Mouse (Mus musculus) embryonic facial prominence, embryonic 13.5 days (tissue): ENCODE data around the gene Fancg. TPM values are rescaled to one million over a fixed set of nuclear protein-coding genes. Genes with fewer than 3 reads are reported as not detected.

Experiments used
- ATAC-seq: fragments of 200-750 bp; cut with Nextera tagmentation; 2 replicates; pipeline ENCODE4 v1.8.0; 2017; ENCODE audit warnings: low read depth; ENCODE audit not compliant: insufficient number of reproducible peaks, insufficient read depth, low FRiP score, low TSS enrichment
- H3K27ac ChIP-seq: fragments of 300-500 bp; sonication (generic); 2 replicates; pipeline ENCODE4 v1.5.1; 2015; ENCODE audit warnings: moderate library complexity, mild to moderate bottlenecking, inconsistent platforms
- H3K27me3 ChIP-seq: fragments of 300-500 bp; sonication (generic); 2 replicates; pipeline ENCODE4 v1.6.1; 2015; ENCODE audit warnings: mild to moderate bottlenecking, inconsistent platforms
- H3K36me3 ChIP-seq: fragments of 300-500 bp; sonication (generic); 2 replicates; pipeline ENCODE4 v1.6.1; 2015; ENCODE audit warnings: mild to moderate bottlenecking, inconsistent platforms
- H3K4me1 ChIP-seq: fragments of 300-500 bp; sonication (generic); 2 replicates; pipeline ENCODE4 v1.6.1; 2015; ENCODE audit warnings: inconsistent platforms
- H3K4me2 ChIP-seq: fragments of 300-500 bp; sonication (generic); 2 replicates; pipeline ENCODE4 v1.6.1; 2015; ENCODE audit warnings: moderate library complexity, mild to moderate bottlenecking, inconsistent platforms
- H3K4me3 ChIP-seq: fragments of 300-500 bp; sonication (generic); 2 replicates; pipeline ENCODE4 v1.5.1; 2015; ENCODE audit warnings: mild to moderate bottlenecking, inconsistent platforms
- H3K9ac ChIP-seq: fragments of 300-500 bp; sonication (generic); 2 replicates; pipeline ENCODE4 v1.6.1; 2015; ENCODE audit warnings: mild to moderate bottlenecking, inconsistent platforms
- H3K9me3 ChIP-seq: fragments of 300-500 bp; sonication (generic); 2 replicates; pipeline ENCODE4 v1.6.1; 2016; ENCODE audit warnings: inconsistent platforms
- WGBS: fragments of 180-500 bp; shearing (Covaris S2); methylation state at CpG from one replicate; pipeline ENCODE4 v1.1.7; 2015; ENCODE audit warnings: mixed read lengths; 5-methylcytosine and 5-hydroxymethylcytosine counted together
- polyA plus RNA-seq: library from polyadenylated mRNA; unstranded; fragments of >200 nt; fragmentation: Nextera tagmentation; extraction: Ambion mirVana; gene quantifications from 2 replicates; pipeline ENCODE4 v1.2.1, GENCODE M21; 2015

Fancg gene
- polyA plus RNA-seq, 1 experiment from 2014 or later: 26.6 TPM

- H3K9ac ChIP-seq: no peak overlapping the region
- no peak overlapping the region for H3K4me3 ChIP-seq
- ATAC-seq: no peak
- H3K9me3 ChIP-seq: no peaks in the 10 kb centered on the region
- H3K4me2 ChIP-seq: no peak overlapping the region
- WGBS: 94% methylated on average over 17 of the region's 17 CpGs
- peaks cover 23% of the 10 kb centered on the region for H3K4me1 ChIP-seq
- H3K36me3 ChIP-seq: peaks cover 40% of the 10 kb centered on the region
- no peaks in the 10 kb centered on the region for H3K27me3 ChIP-seq
- no peak overlapping the region for H3K27ac ChIP-seq
Observed at GRCm38 (mm10) chr4:42956581-42956980, 53.7 kb downstream of the Fancg start.

- no peak overlapping the region for H3K4me2 ChIP-seq
- H3K4me1 ChIP-seq: peaks cover 37% of the 10 kb centered on the region
- no peak overlapping the region for H3K27ac ChIP-seq
- H3K4me3 ChIP-seq: no peak overlapping the region
- no peaks in the 10 kb centered on the region for H3K27me3 ChIP-seq
- no peak overlapping the region for H3K9ac ChIP-seq
- peaks cover 40% of the 10 kb centered on the region for H3K36me3 ChIP-seq
- no peak for ATAC-seq
- WGBS: 96% methylated on average over 3 of the region's 3 CpGs
- H3K9me3 ChIP-seq: no peaks in the 10 kb centered on the region
Observed at GRCm38 (mm10) chr4:42955200-42955599, 55.1 kb downstream of the Fancg start.

- Histone ChIP-seq H3K27me3 (no peaks in the 10 kb centered on the region), H3K27ac (no peak overlapping the region), H3K36me3 (peaks cover 40% of the 10 kb centered on the region), H3K4me3 (no peak overlapping the region), H3K4me1 (peaks cover 38% of the 10 kb centered on the region), H3K4me2 (no peak overlapping the region), H3K9ac (no peak overlapping the region), H3K9me3 (no peaks in the 10 kb centered on the region)
- no peak for ATAC-seq
- WGBS: 8% methylated on average over 10 of the region's 10 CpGs
Observed at GRCm38 (mm10) chr4:42954297-42954696, 56.0 kb downstream of the Fancg start.

DNA sequence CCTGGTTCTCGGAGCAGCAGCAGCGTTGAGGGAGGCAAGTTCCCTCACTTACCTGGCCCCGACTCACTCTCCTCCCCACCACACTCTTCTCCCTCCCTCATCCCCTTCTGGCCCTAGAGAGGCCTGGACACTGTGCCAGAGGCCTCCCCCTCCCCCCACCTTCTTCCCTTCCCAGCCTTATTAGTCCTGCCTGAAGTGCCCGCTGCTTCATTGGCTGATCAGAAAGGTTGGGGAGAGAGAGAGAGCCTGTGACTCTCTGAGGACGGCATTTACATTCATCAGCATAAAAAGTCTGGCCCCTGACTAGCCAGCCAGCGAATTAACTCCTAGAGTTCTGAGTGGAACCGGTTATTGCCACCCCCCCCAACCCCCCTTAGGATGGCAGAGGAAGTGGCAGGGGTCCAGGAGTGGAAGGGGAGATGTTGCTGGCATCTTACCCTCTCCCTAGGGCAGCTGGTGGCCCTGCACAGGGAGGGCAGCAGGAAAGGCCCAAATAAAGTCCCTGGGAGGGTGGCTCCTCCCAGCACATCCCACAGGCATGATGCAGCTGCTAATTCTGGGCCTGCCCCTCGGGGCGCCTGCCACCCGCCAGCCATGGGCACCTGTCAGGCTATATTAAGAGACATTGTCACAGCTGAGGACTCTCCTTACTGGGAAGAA is 56.7 kb downstream of the Fancg start:
- no peaks in the 10 kb centered on the region for H3K27me3 ChIP-seq
- 0 out of 2 replicates have a peak overlapping the region, but pooled peaks have one; percentile 2 for H3K4me2 ChIP-seq
- peaks cover 36% of the 10 kb centered on the region for H3K36me3 ChIP-seq
- H3K27ac ChIP-seq: 0 out of 2 replicates have a peak overlapping the region, but pooled peaks have one; percentile 22
- no peak for ATAC-seq
- H3K4me3 ChIP-seq: no peak overlapping the region
- peaks cover 43% of the 10 kb centered on the region for H3K4me1 ChIP-seq
- no peaks in the 10 kb centered on the region for H3K9me3 ChIP-seq
- 26% methylated on average over 10 of the region's 10 CpGs for WGBS
- H3K9ac ChIP-seq: peak overlapping the region; percentile 28; the same call in 1 of the 2 replicates

DNA sequence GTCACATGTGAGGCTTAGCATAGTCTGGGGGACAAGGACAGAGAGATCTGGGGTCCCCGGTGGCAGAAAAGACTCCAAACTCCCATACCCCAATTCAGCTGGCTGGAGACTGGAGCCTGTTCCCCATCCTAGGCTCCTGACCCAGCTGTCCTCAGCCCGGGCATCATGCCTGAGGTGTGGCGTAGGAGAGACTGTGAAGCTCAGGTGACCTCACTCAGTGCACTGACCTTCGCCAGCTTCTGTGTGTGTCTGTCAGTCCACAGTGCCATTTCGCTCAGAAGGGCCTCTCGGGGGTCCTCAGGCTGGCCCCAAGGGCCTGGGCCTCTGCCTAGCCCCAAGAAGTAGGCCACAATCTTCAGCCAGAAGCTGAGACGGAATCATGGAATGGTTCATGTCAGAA is 57.7 kb downstream of the Fancg start:
- H3K27ac ChIP-seq: no peak overlapping the region
- no peak overlapping the region for H3K9ac ChIP-seq
- peaks cover 31% of the 10 kb centered on the region for H3K36me3 ChIP-seq
- peaks cover 43% of the 10 kb centered on the region for H3K4me1 ChIP-seq
- no peak overlapping the region for H3K4me2 ChIP-seq
- WGBS: 88% methylated on average over 7 of the region's 7 CpGs
- ATAC-seq: no peak
- no peak overlapping the region for H3K4me3 ChIP-seq
- H3K27me3 ChIP-seq: peaks cover 8% of the 10 kb centered on the region
- no peaks in the 10 kb centered on the region for H3K9me3 ChIP-seq

Other genes starting within 250 kb of the Fancg start
- gene Ccl21a, start 236.5 kb downstream of the Fancg start, polyA plus RNA-seq: 24.5 and 32.3 TPM in 2 replicates
- not detected in 2 replicates for gene Fam205a1, start 156.6 kb downstream of the Fancg start, polyA plus RNA-seq
- gene Gm12394, start 153.7 kb downstream of the Fancg start, polyA plus RNA-seq: 0.13 and 0.43 TPM in 2 replicates
- 0.90 TPM in 1 of 2 replicates, not detected in the other for gene Fam205c, start 136.3 kb downstream of the Fancg start, polyA plus RNA-seq
- 1.4 and 2.3 TPM in 2 replicates for gene Phf24, start 93.8 kb downstream of the Fancg start, polyA plus RNA-seq
- gene Dnajb5, start 60.7 kb downstream of the Fancg start, polyA plus RNA-seq: 7.2 and 8.0 TPM in 2 replicates
- gene 1700022I11Rik, start 40.9 kb downstream of the Fancg start, polyA plus RNA-seq: 0.25 and 1.2 TPM in 2 replicates
- gene Vcp, start 10.0 kb downstream of the Fancg start, polyA plus RNA-seq: 530 and 567 TPM in 2 replicates
- gene Pigo, start 15.3 kb upstream of the Fancg start, polyA plus RNA-seq: 24.4 and 27.8 TPM in 2 replicates
- gene Stoml2, start 21.2 kb upstream of the Fancg start, polyA plus RNA-seq: 329 and 332 TPM in 2 replicates
- gene Fam214b, start 35.7 kb upstream of the Fancg start, polyA plus RNA-seq: 13.1 and 14.9 TPM in 2 replicates
- gene Unc13b, start 48.4 kb upstream of the Fancg start, polyA plus RNA-seq: 3.9 and 5.1 TPM in 2 replicates